Mouse (Mus musculus): ENCODE data around the gene Glrx3. TPM values are rescaled to one million over a fixed set of nuclear protein-coding genes. Genes with fewer than 3 reads are reported as not detected.

The Glrx3 gene
- polyA plus RNA-seq (2015; fragmentation: Nextera tagmentation; extraction: Ambion mirVana) = 203 and 218 TPM in 2 replicates

DNA sequence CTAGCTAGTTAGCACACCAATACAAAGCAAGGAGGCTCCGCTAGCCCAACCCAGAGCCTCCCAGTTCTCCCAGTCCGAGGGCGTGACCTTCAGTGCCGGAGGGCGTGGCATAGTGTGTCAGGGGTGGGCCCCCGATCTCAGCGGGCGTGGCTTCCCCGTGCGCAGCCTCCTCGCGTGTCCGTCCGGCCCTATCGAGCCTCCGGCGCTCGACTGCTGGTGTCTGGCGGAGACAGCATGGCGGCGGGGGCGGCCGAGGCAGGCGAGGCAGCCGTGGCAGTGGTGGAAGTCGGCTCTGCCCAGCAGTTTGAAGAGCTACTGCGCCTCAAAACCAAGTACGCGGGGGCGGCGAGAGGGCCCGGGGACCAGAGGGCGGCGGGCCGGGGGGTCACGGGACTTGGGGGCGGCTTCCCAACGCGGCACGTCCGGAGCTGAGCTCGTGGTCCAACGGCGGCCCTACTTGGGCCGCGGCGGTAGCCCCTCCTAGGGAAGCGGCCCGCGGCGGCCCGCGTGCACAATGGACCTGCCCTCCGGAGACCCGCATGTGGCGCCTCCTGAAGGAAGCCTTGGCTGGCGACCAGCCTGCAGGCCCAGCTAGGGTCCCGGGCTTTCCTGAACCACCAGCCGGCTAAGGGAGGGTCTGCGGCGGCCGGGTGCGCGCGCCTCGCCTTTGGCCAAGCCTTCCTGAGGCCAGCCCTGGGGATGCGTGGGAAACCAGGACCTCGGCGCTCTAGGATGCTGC, at the start of gene Glrx3:
Glrx3 (plus strand) TSS at position 175 of the 739 bp plus-strand sequence.
- ATAC-seq = peak; percentile 97
- Histone ChIP-seq H3K27ac (ENCODE audit: low read length) (peak within 1 kb of the TSS; percentile 83), H3K36me3 (ENCODE audit: control insufficient read depth, insufficient read depth, low read length) (no peaks in the 10 kb centered on the region), H3K4me1 (ENCODE audit: control insufficient read depth, insufficient read depth, low read length) (peaks cover 9% of the 10 kb centered on the region), H3K9ac (ENCODE audit: low read depth, low read length) (peak within 1 kb of the TSS; percentile 98), H3K4me3 (ENCODE audit: low read length) (peak within 1 kb of the TSS; percentile 97), H3K27me3 (replicated peaks; ENCODE audit: control insufficient read depth, insufficient read depth, low read length) (no peaks in the 10 kb centered on the region), H3K4me2 (ENCODE audit: low read depth, low read length) (peak within 1 kb of the TSS; percentile 73), H3K9me3 (ENCODE audit: control insufficient read depth, low read length) (no peaks in the 10 kb centered on the region)
- 1% methylated on average over 63 of the region's 69 CpGs for whole genome bisulfite sequencing

DNA sequence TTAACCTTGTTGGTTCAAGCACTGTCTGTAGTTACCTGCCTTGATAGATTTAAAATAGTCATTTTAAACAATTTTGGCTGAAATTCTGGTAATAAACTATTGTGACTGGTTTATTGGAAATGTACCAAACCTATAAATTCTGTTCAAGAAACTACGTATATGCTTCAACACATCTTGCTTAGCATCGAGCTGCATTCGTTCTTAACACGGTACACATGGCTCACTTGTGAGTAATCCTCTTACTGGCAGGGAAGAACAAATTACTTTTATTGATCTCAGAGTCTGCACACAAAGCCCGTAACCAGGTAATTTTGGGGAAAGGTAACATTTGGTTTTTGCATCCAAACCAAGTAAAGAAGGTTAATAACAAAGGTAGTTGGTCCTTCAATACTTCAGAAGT, 49.6 kb upstream of the Glrx3 start:
- 65% methylated on average over 5 of the region's 5 CpGs for WGBS
- Histone ChIP-seq H3K4me3 (ENCODE audit: low read length) (no peak overlapping the region), H3K36me3 (ENCODE audit: control insufficient read depth, insufficient read depth, low read length) (no peaks in the 10 kb centered on the region), H3K4me2 (ENCODE audit: low read depth, low read length) (no peak overlapping the region), H3K9me3 (ENCODE audit: control insufficient read depth, low read length) (no peaks in the 10 kb centered on the region), H3K27ac (ENCODE audit: low read length) (no peak overlapping the region), H3K27me3 (replicated peaks; ENCODE audit: control insufficient read depth, insufficient read depth, low read length) (no peaks in the 10 kb centered on the region), H3K9ac (ENCODE audit: low read depth, low read length) (no peak overlapping the region), H3K4me1 (ENCODE audit: control insufficient read depth, insufficient read depth, low read length) (no peaks in the 10 kb centered on the region)
- ATAC-seq = no peak

DNA sequence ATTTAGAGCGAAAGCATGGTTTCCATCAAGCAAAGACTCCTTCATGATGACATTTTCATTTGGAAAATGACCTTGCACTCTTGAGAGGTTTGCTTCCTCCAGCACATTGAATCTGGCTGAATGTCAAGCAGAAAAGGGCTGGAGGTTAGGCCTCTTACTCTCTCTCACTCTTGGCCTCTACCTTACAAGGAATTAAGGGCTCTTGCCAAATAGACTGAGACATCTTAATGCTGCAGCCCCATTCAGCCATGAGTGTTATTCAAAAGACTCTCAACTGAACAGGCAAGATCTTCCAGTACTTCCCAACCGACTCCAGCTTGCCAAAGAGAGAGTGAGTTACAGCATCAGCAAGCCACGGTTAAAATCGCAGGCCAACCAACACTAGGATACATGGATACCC, 42.0 kb upstream of the Glrx3 start:
- Histone ChIP-seq H3K9ac (ENCODE audit: low read depth, low read length) (no peak overlapping the region), H3K36me3 (ENCODE audit: control insufficient read depth, insufficient read depth, low read length) (no peaks in the 10 kb centered on the region), H3K4me3 (ENCODE audit: low read length) (no peak overlapping the region), H3K9me3 (ENCODE audit: control insufficient read depth, low read length) (no peaks in the 10 kb centered on the region), H3K27ac (ENCODE audit: low read length) (no peak overlapping the region), H3K4me2 (ENCODE audit: low read depth, low read length) (no peak overlapping the region), H3K4me1 (ENCODE audit: control insufficient read depth, insufficient read depth, low read length) (no peaks in the 10 kb centered on the region), H3K27me3 (replicated peaks; ENCODE audit: control insufficient read depth, insufficient read depth, low read length) (no peaks in the 10 kb centered on the region)
- no peak for ATAC-seq
- WGBS = 75% methylated on average over 4 of the region's 4 CpGs

DNA sequence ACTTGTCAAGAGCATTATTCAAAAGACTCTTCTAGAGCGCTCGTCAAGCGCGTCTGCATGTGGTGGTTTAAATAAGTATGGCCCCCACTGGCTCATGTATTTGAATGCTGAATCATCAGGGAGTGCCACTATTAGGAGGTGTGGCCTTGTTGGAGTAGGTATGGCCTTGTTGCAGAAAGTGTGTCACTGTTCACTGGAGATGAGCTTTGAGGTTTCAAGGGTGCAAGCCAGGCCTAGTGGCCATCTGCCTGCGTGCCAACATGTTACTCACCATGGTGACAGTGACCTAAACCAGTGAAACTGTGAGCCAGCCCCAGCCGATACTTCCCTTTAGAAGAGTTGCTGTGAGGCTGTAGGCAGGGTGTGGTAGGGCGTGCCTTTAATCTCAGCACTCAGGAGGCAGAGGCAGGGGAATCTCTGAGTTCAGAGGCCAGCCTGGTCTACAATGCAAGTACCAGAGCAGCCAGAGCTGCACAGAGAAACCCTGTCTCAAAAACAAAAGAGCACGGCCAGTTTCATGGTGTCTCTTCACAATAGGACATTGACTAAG, 40.0 kb upstream of the Glrx3 start:
- H3K36me3 ChIP-seq (ENCODE audit: control insufficient read depth, insufficient read depth, low read length) = no peaks in the 10 kb centered on the region
- WGBS = 93% methylated on average over 8 of the region's 8 CpGs
- H3K4me1 ChIP-seq (ENCODE audit: control insufficient read depth, insufficient read depth, low read length) = no peaks in the 10 kb centered on the region
- no peaks in the 10 kb centered on the region for H3K9me3 ChIP-seq (ENCODE audit: control insufficient read depth, low read length)
- ATAC-seq = no peak
- H3K4me2 ChIP-seq (ENCODE audit: low read depth, low read length) = no peak overlapping the region
- no peak overlapping the region for H3K27ac ChIP-seq (ENCODE audit: low read length)
- H3K27me3 ChIP-seq (replicated peaks; ENCODE audit: control insufficient read depth, insufficient read depth, low read length) = no peaks in the 10 kb centered on the region
- H3K4me3 ChIP-seq (ENCODE audit: low read length) = no peak overlapping the region
- H3K9ac ChIP-seq (ENCODE audit: low read depth, low read length) = no peak overlapping the region

DNA sequence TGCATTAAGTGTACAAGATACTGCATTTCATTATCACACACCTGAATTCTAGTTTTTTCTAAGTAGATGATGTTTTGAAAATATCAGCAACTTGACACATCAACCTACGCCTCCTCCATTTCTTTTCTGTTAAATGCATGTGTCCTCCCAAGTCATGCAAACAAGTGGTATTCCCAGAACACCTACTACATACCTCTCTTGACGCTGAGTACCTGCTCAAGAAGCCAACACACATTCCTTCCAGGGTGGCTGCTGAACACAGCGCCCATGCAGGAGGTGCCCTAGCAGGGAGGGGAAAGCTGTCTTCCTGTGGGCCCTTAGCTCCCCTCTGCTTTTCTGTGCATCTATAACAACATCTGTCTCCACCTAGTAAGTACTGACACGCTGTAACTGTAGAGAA, 38.4 kb upstream of the Glrx3 start:
- no peak overlapping the region for H3K9ac ChIP-seq (ENCODE audit: low read depth, low read length)
- H3K36me3 ChIP-seq (ENCODE audit: control insufficient read depth, insufficient read depth, low read length) = no peaks in the 10 kb centered on the region
- no peak overlapping the region for H3K4me3 ChIP-seq (ENCODE audit: low read length)
- no peaks in the 10 kb centered on the region for H3K9me3 ChIP-seq (ENCODE audit: control insufficient read depth, low read length)
- H3K27ac ChIP-seq (ENCODE audit: low read length) = no peak overlapping the region
- WGBS = 94% methylated on average over 4 of the region's 4 CpGs
- H3K4me1 ChIP-seq (ENCODE audit: control insufficient read depth, insufficient read depth, low read length) = no peaks in the 10 kb centered on the region
- ATAC-seq = no peak
- H3K4me2 ChIP-seq (ENCODE audit: low read depth, low read length) = no peak overlapping the region
- no peaks in the 10 kb centered on the region for H3K27me3 ChIP-seq (replicated peaks; ENCODE audit: control insufficient read depth, insufficient read depth, low read length)

DNA sequence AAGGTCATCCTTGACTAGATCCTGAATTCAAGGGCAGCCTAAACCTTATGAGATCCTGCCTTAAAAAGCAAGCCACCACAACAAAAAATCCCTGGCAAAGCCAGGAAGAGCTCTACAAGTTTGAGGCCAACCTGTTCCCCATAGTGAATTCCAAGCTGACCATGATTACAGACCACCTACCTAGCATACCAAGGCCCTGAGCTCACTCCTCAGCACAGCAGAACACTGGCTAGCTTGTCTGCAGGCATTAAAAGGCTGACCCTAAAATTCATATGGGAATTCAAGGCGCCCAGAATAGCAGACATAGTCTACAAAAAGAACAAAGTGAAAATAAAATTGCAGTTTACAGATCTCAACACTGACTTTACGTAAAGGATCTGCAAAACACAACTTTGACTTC, 33.3 kb upstream of the Glrx3 start:
- Histone ChIP-seq H3K27me3 (replicated peaks; ENCODE audit: control insufficient read depth, insufficient read depth, low read length) (no peaks in the 10 kb centered on the region), H3K9me3 (ENCODE audit: control insufficient read depth, low read length) (no peaks in the 10 kb centered on the region), H3K27ac (ENCODE audit: low read length) (no peak overlapping the region), H3K4me3 (ENCODE audit: low read length) (no peak overlapping the region), H3K9ac (ENCODE audit: low read depth, low read length) (no peak overlapping the region), H3K4me1 (ENCODE audit: control insufficient read depth, insufficient read depth, low read length) (no peaks in the 10 kb centered on the region), H3K36me3 (ENCODE audit: control insufficient read depth, insufficient read depth, low read length) (no peaks in the 10 kb centered on the region), H3K4me2 (ENCODE audit: low read depth, low read length) (no peak overlapping the region)
- no peak for ATAC-seq
- WGBS = 80% methylated on average over 2 of the region's 2 CpGs

DNA sequence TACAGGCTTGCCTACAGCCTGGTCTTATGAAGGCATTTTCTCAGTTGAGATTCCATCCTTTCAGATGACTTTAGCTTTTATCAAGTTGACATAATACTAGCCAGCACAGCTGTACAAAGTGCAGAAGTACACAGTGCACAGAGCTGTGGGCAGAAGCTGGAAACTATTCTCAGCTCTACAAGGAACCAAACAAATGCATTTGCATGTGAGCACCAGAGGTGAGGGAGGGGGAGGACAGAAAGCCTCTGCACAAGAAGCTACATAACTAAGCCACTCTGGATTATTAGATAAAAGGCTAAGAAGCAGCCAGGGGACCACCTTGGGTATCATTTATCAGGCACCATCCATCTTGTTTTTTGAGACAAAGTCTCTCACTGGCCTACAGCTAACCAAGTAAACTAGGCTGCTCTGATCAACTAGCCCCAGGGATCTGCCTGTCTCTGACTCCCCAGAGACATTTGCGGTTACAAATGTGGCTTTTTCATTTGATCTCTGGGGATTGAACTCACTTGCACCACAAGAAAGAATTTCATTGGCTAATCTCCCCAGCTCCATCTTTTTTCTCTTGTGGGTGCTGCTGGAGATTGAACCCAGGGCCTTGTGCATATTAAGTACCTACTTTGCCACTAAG, 29.9 kb upstream of the Glrx3 start:
- Histone ChIP-seq H3K27me3 (replicated peaks; ENCODE audit: control insufficient read depth, insufficient read depth, low read length) (no peaks in the 10 kb centered on the region), H3K4me2 (ENCODE audit: low read depth, low read length) (no peak overlapping the region), H3K27ac (ENCODE audit: low read length) (no peak overlapping the region), H3K4me3 (ENCODE audit: low read length) (no peak overlapping the region), H3K9ac (ENCODE audit: low read depth, low read length) (no peak overlapping the region), H3K36me3 (ENCODE audit: control insufficient read depth, insufficient read depth, low read length) (no peaks in the 10 kb centered on the region), H3K4me1 (ENCODE audit: control insufficient read depth, insufficient read depth, low read length) (no peaks in the 10 kb centered on the region), H3K9me3 (ENCODE audit: control insufficient read depth, low read length) (no peaks in the 10 kb centered on the region)
- ATAC-seq = no peak
- 90% methylated on average over 1 of the region's 1 CpGs for WGBS

DNA sequence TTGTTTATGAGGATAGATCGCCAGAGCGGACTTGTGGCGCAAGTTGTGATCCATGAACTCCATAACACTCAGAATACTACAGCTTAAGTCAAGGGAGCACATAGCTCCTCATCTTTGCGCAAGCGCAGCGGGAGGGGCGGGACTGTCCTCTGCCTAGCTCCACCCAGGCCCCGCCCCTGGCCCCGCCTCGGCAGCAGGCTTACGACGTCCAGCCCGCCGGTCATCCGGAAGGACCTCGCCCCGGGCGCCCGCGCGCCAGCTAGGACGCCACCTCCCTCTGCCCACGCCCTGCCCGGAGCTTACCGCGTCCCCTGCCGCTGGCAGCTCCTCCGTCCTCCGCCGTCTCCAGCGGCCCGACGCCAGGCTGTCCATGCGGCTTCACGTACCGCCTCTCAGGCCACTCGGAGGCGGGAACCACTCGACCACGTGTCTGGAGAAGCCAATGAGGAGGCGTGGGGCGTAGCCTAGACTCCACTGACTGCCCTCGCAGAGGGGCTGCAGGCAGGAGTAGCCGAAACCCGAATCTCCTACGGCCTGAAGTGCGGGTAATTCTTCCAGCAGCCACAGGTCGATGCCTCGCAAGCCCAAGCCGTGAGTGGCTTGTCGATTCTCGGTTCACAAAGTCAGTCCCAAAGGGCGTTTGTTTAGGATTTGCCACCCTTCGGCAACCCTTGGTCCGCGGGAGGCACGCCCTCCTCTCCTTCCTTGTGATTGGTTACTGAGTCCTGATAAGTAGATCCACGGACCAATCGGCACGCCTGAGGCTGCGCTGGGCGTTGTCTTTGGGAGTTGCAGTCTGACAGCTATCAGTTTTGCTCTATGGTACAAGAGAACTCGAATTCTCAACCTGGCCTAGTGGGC, 26.8 kb upstream of the Glrx3 start, which contains the start of gene 9430038I01Rik:
9430038I01Rik (minus strand) TSS at position 426 of the 861 bp plus-strand sequence.
- H3K36me3 ChIP-seq (ENCODE audit: control insufficient read depth, insufficient read depth, low read length) = no peaks in the 10 kb centered on the region
- H3K9me3 ChIP-seq (ENCODE audit: control insufficient read depth, low read length) = no peaks in the 10 kb centered on the region
- H3K4me1 ChIP-seq (ENCODE audit: control insufficient read depth, insufficient read depth, low read length) = no peaks in the 10 kb centered on the region
- H3K27ac ChIP-seq (ENCODE audit: low read length) = peak within 1 kb of the TSS; percentile 93
- under 1% methylated on average over 59 of the region's 63 CpGs for WGBS
- peak within 1 kb of the TSS; percentile 83 for H3K9ac ChIP-seq (ENCODE audit: low read depth, low read length)
- peak; percentile 100 for ATAC-seq
- H3K4me2 ChIP-seq (ENCODE audit: low read depth, low read length) = peak within 1 kb of the TSS; percentile 73
- no peaks in the 10 kb centered on the region for H3K27me3 ChIP-seq (replicated peaks; ENCODE audit: control insufficient read depth, insufficient read depth, low read length)
- peak within 1 kb of the TSS; percentile 81 for H3K4me3 ChIP-seq (ENCODE audit: low read length)

DNA sequence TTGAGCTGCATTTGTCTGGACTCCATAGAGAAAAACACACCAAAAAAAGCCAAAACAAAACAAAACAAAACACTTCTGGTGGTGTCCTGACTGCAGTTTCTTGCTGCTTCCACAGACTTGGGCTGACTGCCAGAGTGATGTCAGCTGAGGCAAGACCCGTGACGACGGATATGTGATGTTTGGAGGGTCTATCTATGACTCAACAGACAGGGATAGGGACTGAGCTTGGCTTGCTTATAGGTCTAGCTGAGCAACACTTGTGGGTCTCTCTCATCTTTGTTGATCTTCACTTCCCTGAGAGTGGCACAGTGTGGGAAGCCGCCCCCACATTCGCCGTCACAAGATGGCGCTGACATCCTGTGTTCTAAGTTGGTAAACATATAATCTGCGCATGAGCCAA, 22.7 kb upstream of the Glrx3 start:
- Histone ChIP-seq H3K36me3 (ENCODE audit: control insufficient read depth, insufficient read depth, low read length) (no peaks in the 10 kb centered on the region), H3K27ac (ENCODE audit: low read length) (no peak overlapping the region), H3K9me3 (ENCODE audit: control insufficient read depth, low read length) (no peaks in the 10 kb centered on the region), H3K4me2 (ENCODE audit: low read depth, low read length) (no peak overlapping the region), H3K27me3 (replicated peaks; ENCODE audit: control insufficient read depth, insufficient read depth, low read length) (no peaks in the 10 kb centered on the region), H3K9ac (ENCODE audit: low read depth, low read length) (no peak overlapping the region), H3K4me3 (ENCODE audit: low read length) (no peak overlapping the region), H3K4me1 (ENCODE audit: control insufficient read depth, insufficient read depth, low read length) (no peaks in the 10 kb centered on the region)
- 82% methylated on average over 8 of the region's 8 CpGs for WGBS
- ATAC-seq = no peak

Measured in intestine, embryonic 16.5 days (tissue).